ENCODE assay signal across 26 mouse cellular contexts in genomic region chr1:35766271-35766670, GRCm38 (mm10).
"Had no signal": no experiment of that assay in that cellular context is flagged by ENCODE, and none has a peak within 500 bp of the region (broad histone marks: within the 10 kb centered on the region; RNA-seq: fewer than 3 reads in every experiment).

No protein-coding gene starts in this region.

- H3K9me3 ChIP-seq: embryonic facial prominence, embryonic 10.5 days; embryonic facial prominence, embryonic 12.5 days; embryonic facial prominence, embryonic 13.5 days; embryonic facial prominence, embryonic 15.5 days; forebrain, embryonic 10.5 days; forebrain, embryonic 12.5 days; forebrain, embryonic 13.5 days; forebrain, embryonic 15.5 days had no signal

- DNase-seq: cerebellum, adult 9-11 months; cerebellum, postnatal 10 days; cerebellum, postnatal 14 days; cerebellum, postnatal 25 days; cerebellum, postnatal 36 days; embryo, embryonic 11 days; forebrain, postnatal 0 days; gastrocnemius, adult 2 months; gastrocnemius, postnatal 10 days; gastrocnemius, postnatal 14 days; gastrocnemius, postnatal 25 days; gastrocnemius, postnatal 36 days; heart, adult 11 months; heart, adult 18-20 months; heart, adult 2 months had no signal

- ATAC-seq: forebrain, embryonic 13.5 days; forebrain, embryonic 14.5 days; forebrain, embryonic 15.5 days; forebrain, embryonic 16.5 days; forebrain, postnatal 0 days had no signal

- H3K9ac ChIP-seq: embryonic facial prominence, embryonic 12.5 days; embryonic facial prominence, embryonic 13.5 days; embryonic facial prominence, embryonic 15.5 days; forebrain, embryonic 12.5 days; forebrain, embryonic 13.5 days; forebrain, embryonic 15.5 days; forebrain, postnatal 0 days had no signal

- H3K4me2 ChIP-seq: embryonic facial prominence, embryonic 12.5 days; embryonic facial prominence, embryonic 13.5 days; embryonic facial prominence, embryonic 15.5 days; forebrain, embryonic 12.5 days; forebrain, embryonic 13.5 days; forebrain, embryonic 15.5 days had no signal

- H3K27me3 ChIP-seq: embryonic facial prominence, embryonic 12.5 days; embryonic facial prominence, embryonic 13.5 days; embryonic facial prominence, embryonic 15.5 days; forebrain, embryonic 12.5 days; forebrain, embryonic 13.5 days; forebrain, embryonic 15.5 days had no signal

- H3K36me3 ChIP-seq: embryonic facial prominence, embryonic 10.5 days; embryonic facial prominence, embryonic 12.5 days; embryonic facial prominence, embryonic 13.5 days; embryonic facial prominence, embryonic 15.5 days; forebrain, embryonic 10.5 days; forebrain, embryonic 12.5 days; forebrain, embryonic 15.5 days had no signal

- H3K4me3 ChIP-seq: embryonic facial prominence, embryonic 10.5 days; embryonic facial prominence, embryonic 12.5 days; embryonic facial prominence, embryonic 13.5 days; embryonic facial prominence, embryonic 15.5 days; erythroblast, embryonic 14.5 days; forebrain, embryonic 10.5 days; forebrain, embryonic 12.5 days; forebrain, embryonic 13.5 days; forebrain, embryonic 15.5 days; gastrocnemius, adult 2 months; heart, adult 2 months had no signal

- H3K4me1 ChIP-seq: embryonic facial prominence, embryonic 10.5 days; embryonic facial prominence, embryonic 12.5 days; embryonic facial prominence, embryonic 15.5 days; forebrain, embryonic 10.5 days; forebrain, embryonic 12.5 days; forebrain, embryonic 13.5 days; forebrain, embryonic 15.5 days had no signal

- H3K27ac ChIP-seq: embryonic facial prominence, embryonic 10.5 days; embryonic facial prominence, embryonic 12.5 days; embryonic facial prominence, embryonic 13.5 days; embryonic facial prominence, embryonic 15.5 days; forebrain, embryonic 10.5 days; forebrain, embryonic 12.5 days; forebrain, embryonic 13.5 days; forebrain, embryonic 15.5 days; gastrocnemius, adult 2 months; heart, adult 2 months had no signal
